Mouse (Mus musculus): ENCODE measurements around the gene Fam208b.

Gene Fam208b

DNA sequence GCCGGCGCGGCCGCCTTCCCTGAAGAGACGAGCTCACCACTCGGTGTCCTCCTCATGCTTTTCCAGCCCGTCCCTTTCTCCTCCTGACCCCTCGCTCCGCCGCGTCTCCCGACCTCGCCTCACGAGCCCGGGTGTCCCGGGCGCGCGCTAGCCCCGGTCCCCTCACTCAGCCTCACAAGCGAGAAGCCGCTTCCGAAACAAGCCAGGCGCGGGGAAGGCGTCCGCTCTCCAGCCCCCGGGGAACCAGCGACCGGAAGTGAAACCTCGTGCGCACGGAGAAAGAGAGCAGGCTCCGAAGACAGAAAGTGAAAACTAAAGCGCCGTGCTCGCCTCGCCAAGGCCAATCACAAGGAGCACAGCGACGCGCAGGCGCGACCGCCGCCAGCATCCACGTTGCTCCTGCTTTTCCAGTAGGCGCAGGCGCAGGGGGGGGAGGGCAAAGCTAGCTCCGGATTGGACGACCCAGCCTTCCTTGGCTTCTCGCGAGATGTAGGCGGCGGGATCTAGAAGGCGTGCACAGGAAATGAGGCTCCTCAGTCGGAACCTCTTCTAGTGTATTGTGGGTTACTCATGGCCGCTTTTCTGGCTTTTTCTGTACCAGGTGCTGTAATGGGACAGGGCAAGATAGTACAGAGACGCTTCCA is at the start of gene Fam208b:
Gene Fam208b, minus strand, starts transcription at position 314 of the 644 bp plus-strand sequence.
- in situ Hi-C loops (cut with MboI, MseI), result no loop called here

DNA sequence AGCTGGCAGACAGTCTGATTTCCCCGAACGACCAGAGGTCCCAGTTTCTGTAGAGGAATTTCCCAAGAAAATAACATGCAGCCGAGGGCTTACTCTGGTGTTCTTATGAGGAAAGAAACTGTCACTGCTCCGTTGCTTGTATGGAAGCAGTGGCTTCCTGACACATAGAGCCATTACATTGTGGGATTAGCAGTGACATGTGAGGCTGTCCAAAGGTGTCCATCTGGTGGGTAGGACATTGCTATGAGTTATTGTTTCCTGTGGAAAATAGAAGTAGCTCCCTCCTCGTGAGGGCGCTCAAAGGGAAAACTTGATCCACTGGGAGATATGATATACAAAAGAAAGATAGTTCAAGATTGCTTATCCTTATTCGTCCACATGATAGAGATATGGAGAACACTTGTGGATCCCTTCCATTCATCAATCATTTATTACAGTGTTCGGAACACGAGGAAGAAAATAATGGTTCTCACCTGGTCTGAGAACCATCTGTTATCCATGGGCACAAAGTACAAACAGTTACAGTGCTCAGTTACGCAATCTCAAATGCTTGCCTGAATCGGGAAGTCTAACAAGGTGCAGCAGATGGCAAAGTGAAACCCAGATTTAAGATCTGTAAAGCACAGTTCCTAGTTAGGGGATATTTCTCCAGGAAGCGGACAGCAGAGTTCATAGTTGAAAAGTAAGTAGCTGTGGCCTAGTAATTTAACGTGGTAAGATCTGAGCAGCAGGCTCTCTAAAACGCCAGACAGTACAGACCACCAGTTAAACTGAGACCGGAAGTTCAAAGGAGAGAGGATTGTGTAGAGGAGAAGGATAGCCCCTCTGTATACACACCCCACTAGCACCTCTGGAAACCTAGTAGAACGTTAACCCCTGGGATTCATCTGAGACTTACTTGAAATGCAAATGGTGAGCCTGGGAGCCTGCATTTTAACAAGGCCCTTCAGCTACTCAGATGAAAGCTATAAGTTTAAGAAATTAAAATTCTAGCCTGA is 48.6 kb upstream of the Fam208b start:
- in situ Hi-C loops (cut with MboI, MseI), result loop anchor here (5.0 to 10.0 kb wide), 2 partner anchors 238 to 525 kb away; no protein-coding TSS in a partner anchor

DNA sequence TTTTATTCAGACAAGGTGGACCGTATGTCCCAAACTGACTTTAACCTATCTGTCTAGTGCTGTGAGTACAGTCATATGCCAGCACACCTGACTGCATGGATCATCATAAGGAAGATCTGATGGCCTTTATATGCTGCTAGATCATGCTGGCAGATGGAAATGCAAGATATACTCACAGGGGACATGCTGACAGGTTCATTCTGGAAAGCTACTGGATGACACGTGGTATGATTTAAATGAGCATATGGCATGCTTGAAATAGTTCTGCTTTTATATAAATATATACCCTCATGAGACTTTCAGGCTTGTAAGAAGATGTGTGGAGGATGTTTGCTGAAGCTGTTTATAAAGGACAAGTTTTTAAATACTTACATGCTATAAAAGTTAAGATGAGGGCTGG is 43.5 kb upstream of the Fam208b start:
- in situ Hi-C loops (cut with MboI, MseI), result no loop called here

DNA sequence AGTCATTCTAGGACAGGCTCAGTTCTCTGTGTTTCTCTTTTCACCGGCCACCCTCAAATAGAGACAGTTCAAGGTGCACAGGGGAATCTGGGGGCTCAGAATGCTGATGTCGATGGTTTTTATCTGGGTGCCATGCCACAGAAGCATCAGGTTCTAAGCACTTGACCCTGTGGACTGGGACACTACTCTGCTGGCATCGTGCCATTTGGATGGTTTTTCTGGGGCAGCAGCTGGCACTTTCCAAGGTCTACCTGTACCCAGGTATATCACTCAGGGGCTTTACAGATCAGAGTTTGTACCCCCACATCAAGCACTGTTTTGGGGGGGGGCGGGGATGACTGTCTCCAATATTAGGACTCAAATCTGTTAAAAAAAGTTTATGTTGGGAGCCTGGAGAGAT is 39.7 kb upstream of the Fam208b start:
- in situ Hi-C loops (cut with MboI, MseI), result no loop called here

DNA sequence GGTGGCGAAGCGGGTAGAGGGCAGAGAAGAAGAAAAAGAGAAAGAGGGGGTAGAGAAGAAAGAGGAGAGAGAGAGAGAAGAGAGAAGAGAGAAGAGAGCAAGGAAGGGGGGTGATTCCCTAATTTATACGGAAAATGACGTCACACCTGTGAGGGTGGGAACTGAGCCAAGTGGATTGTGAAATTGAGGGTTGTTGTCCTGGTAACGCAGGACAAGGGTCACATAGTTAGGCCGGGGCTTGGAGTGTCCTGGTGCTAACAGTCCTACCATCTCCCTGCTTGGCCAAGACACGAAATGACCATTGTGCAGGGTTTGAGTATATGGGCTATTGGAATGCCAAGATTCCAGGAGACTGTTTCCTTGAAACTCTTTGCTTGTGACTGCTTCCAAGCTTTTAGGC is 35.7 kb upstream of the Fam208b start:
- in situ Hi-C loops (cut with MboI, MseI), result no loop called here

DNA sequence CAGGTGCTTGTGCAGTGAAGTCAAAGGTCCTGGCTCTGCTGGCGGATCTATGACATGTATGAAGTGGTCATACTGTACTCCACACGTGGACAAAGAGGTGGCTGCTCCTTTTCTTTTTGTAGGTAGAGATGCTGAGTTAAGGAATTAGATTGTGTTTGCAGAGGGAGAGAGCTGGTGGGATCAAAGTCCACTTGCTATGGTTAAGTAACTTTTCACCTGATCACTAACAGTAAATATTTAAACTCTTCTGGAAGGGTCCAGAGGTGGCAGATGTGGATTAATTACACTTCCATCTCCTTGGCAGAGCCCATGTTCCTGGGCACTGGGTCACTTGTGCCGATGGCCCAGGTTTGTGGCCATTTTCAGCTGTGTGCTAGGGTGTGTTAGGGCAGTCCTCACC is 35.0 kb upstream of the Fam208b start:
- in situ Hi-C loops (cut with MboI, MseI), result no loop called here

DNA sequence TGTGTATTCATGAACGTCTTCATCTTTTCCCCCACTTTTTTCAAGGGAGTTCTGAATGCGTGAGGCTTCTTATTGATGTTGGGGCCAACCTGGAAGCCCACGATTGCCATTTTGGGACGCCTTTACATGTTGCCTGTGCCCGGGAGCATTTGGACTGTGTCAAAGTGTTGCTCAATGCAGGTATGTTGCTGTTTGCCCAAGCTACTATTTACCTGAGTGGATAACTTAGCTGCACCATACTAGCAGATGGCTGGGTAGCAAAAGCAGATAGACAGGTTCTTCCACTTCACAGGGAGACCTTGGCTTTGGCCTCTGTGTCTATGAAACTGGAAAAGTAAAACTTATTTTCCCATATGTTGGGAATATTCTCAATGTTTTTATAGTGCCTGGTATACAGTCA is 34.0 kb upstream of the Fam208b start:
- in situ Hi-C loops (cut with MboI, MseI), result no loop called here

DNA sequence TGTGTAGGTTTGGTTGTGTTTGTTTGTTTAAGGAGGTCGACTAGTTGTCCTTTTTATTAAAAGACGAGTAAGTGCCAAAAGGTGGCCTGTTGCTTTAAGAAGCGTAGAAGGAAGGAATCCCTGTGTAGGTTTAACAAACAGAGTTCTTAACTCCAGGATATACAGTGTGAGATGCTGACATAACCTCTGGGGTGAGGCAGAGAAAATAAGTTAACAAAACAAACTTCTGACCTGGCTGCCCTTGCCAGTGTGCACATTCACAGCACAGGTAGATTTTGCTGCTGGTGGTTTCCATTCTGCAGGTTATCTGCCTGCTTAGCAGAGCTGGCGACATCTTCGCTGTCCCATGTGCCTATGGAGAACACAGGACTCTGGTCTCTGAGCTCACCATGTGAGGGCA is 31.6 kb upstream of the Fam208b start:
- in situ Hi-C loops (cut with MboI, MseI), result no loop called here

DNA sequence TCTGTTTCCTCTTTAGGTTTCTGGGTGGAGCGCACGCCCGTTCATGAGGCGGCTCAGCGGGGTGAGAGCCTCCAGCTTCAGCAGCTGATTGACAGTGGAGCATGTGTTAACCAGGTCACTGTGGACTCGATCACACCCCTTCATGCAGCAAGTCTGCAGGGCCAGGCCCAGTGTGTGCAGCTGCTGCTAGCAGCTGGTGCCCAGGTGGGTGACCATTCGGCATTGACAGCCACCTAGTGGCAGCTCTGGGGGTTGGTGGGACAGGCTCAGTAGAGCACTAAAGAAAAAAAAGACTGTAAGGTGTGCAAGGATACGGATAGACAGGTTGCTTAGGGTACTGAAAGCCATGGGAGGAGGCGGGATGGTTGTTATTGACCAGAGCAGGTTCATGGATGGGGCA is 31.1 kb upstream of the Fam208b start:
- in situ Hi-C loops (cut with MboI, MseI), result no loop called here

DNA sequence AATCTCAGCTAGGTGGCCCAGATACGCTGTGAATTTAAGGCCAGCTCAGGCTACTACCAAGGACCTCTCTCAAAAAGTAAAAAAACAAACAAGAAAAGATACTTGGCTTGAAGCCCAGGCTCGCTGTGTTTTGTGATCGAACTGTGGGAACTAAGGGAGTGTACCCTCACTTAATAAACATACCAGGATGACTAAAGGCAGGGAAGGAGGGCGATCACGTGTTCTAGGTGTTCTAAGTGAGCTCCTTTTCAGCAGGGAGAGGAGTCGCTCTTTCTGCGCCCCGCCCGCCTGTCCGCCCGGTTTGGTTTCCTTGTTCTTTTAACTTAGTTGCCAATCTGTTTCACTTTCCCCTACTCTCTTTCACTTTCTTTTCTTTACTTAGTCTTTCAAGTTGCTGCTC is 25.9 kb upstream of the Fam208b start:
- in situ Hi-C loops (cut with MboI, MseI), result no loop called here

DNA sequence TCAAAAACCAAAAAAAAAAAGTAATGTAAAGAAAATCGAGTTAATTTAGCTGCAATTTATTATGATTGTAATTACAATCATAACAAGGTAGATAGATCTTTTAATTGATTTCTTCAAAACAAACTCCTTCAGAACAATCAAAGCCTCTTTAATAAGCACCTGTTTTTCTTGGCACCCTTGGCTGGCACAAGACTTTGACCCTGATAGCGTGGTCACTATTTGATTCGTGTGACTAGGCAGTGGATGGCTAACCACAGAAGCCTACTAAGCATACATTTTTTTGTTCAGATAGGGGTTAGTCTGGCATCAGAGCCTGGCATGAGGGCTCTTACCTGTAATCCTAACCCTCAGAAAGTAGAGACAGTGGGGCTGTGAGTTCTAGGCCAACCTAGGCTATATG is 24.2 kb upstream of the Fam208b start:
- in situ Hi-C loops (cut with MboI, MseI), result no loop called here

DNA sequence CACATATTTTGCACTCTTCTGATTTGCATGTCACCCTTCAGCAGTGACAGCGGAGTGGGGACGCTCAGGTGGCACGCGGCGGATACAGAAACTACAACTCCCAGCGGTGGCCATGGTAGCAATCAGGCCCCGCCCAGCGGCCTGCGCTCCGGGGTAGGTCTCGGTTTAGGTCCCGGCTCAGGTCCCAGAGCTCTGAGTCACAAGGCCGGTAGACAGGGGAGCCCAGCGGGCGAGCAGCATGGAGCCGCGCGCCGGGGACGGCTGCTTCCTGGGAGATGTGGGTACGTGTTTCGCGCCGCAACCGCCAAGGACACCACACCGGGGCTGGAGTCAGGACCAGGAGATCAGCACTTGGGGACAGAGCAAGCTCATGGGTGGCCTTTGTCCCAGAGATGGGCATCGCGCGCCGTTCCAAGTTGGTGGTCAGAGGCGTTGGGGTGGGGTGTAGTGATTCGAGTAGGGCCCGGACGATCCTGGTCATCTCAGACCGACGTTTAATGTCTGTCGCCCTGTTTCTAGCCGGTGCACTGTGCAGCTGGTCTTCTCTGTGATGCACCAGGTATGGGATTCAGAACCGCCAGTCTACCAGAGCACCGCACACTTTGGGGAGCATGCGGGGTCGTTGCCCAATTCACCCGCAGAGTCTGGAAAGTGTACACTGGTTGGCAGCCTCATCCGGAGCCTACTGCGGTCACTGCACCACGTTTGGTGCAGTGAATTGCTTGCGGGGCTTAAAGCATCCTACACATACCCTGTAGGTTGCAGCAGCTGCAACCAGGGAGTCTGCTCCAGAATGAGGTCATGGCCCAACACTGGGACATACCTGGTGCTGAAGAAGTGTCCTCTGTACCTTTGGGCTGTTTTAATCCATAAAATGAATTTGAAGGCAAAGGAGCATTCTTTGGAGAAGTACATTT is 23.2 kb upstream of the Fam208b start, which contains the start of gene Asb13:
Gene Asb13, plus strand, starts transcription at position 138 of the 917 bp plus-strand sequence.
- in situ Hi-C loops (cut with MboI, MseI), result no loop called here

DNA sequence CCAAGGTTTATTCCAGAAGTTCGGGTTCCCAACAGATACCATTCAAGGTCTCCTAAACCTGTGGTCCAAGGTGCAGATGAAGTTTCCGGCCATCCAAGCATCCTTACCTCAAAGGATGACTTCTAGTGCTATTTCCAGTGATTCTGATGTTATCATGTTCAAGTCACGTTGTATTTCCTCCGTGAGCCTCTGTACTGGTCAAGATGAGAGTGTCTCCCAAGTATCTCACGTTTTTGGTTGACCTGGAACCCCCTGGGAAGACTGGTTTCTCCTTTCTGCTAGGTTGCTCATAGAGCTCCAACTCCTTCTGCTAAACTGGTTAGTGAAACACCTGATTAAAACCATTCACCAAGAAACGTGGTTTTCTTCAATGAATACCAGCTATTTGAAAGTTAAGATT is 22.2 kb upstream of the Fam208b start:
- in situ Hi-C loops (cut with MboI, MseI), result no loop called here

DNA sequence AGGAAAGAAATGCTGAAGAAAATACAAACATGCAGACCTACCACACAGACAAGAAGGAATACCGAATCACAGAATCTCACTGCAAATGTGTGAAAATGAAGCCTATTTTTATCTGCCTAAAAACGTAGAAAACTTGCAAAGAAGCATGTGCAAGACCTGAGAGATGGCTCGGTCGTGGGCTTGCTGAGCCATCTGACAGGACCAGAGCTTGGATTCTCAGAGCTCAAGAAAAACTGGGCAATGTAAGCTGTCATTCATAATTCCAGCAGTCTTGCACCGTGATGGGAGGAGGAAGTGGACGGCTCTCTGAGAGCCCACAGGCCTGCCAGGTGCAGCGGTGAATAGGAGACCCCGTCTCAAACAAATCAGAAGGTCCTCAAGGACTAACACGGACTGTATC is 21.6 kb upstream of the Fam208b start:
- in situ Hi-C loops (cut with MboI, MseI), result no loop called here

DNA sequence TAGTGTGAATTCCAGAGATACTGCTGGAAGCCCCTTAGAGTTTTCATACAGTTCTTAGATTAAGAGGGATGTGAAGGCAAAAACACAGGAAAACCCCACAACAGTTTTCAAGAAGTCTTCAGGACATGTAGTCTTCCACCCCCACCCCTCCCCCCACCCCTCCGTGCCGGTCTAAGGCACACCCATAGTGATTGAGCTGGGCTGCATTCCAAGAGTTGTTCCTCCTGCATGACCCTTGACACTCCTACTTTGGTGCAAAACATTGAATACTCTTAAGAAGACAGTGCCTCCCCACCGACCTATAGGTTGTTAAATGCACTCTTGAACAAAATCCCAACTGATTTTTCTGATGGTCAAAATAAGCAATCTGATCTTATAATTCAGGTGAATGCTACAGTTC is 17.2 kb upstream of the Fam208b start:
- in situ Hi-C loops (cut with MboI, MseI), result no loop called here

DNA sequence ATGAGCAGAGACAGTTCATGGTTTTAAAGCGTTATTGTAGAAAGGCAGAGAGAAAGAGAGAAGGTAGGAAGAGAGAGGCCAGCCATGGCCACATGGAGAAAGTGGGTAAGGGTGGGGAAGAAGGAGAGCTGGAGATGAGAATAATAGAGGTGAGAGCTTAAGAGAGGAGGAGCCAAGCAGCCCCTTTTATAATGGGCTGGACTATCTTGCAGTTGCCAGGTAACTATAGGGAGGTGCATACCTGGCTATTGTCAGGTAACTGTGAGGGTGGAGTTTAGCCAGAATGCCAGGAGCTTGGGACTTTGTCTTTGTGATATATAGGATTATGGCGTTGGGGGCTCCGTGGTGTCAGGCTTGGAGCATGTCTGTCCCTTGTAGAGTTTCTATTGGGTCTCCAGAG is 16.2 kb upstream of the Fam208b start:
- in situ Hi-C loops (cut with MboI, MseI), result no loop called here

DNA sequence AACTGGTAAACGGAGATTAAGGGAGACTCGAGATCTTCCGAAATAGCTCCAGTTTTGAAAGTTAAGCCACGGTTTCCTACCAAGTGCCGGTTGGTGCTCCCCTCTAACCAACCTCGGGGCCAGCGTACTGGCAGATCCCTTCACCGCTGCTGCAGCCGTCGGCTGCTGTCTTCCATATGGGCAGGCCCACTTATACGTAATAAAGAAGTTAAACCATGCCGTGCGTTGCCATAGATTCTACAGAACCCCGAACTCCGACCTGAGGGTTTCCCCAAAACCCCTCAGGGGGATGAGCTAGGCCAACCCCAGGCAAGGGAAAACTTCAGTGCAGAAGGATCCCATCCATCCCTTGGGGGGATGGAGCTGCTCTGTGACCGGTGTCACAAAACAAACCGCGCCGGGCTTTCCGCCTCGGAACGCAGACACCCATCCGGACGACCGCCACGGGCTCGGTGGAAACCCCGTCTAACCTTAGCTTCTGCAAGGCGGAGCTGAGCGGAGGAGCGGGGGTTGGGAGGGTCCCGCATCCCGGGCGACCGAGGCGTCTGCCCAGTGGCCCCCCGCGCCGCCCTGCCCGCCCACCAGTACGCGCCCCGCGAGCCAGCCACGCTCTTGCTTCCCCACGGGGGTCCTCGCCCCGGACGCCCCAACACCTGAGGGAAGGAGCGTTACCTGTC is 652 bp downstream of the Fam208b start:
- in situ Hi-C loops (cut with MboI, MseI), result no loop called here

DNA sequence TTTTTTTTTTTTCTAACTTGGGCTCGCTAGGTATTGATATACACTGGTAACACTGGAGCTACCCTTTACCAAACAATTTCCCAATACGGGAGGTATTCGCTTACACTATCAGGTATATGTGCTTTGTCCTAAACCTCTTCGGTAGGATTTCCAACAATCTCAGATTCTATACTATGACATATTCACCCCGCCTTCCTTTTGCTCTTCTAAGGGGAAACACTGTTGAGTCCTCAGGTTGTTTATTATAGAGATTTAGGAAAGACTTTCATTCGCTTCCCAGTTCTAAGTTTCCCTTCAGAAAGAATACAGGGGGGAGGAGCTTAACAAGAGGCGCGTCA is 1.2 kb downstream of the Fam208b start:
- in situ Hi-C loops (cut with MboI, MseI), result no loop called here

DNA sequence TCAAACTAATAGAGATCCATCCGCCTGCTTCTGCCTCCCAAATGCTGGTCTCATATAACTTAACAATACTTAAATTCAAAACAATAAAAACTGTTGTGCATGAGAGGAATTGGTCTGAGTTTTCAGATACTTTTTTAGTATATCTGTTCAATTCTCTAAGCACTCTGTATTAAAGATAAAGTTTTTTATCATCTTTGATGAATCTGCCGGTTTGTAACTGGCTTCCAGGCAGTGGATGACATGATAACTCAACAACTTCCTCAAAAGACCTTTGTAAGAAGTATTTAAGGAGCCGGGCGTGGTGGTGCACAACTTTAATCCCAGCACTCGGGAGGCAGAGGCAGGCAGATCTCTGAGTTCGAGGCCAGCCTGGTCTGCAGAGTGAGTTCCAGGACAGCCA is 14.7 kb downstream of the Fam208b start:
- in situ Hi-C loops (cut with MboI, MseI), result no loop called here

DNA sequence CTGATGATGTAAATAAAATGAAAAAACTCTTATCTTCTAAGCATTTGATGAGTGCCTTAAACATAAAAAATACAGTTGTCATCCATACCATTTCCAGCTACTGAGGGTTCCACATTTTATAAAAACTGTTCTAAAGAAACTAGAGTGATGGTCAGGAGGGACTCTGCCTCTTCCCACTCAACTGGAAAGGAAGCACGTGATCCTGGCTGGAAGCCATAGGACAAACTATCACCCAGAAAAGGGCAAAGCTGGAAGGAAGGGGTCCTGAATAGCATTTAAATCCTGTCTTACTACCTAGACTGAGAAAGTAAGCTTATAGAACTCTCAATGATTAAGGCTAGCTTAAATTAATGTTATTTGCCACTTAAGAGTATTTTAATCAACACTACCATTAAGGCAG is 16.6 kb downstream of the Fam208b start:
- in situ Hi-C loops (cut with MboI, MseI), result no loop called here

DNA sequence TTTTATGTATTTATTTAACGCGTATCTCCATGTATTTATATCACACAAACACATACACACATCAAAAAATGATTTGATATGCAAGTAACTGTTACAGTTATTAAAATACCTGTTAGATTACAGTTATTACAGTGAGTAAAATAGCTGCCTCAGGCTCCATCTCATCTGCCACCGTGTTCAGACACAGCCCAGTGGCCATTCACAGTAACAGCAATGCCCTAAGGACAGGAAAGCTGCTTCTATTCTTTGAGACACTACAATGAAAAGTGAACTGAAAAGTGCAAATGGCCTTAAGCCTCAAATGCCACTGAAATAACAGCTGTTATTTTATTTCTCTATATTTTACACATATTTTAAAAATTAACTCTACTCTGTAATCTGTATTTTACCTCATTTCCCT is 20.1 kb downstream of the Fam208b start:
- in situ Hi-C loops (cut with MboI, MseI), result no loop called here
